Mouse (Mus musculus): ENCODE data around the gene Trnp1. TPM values are rescaled to one million over a fixed set of nuclear protein-coding genes. Genes with fewer than 3 reads are reported as not detected.
A peak's percentile ranks its signal among the peaks of the same experiment; 100 is the strongest.

Trnp1 gene
- polyA plus RNA-seq, 1 experiment from 2014 or later = 1.3 TPM

DNA sequence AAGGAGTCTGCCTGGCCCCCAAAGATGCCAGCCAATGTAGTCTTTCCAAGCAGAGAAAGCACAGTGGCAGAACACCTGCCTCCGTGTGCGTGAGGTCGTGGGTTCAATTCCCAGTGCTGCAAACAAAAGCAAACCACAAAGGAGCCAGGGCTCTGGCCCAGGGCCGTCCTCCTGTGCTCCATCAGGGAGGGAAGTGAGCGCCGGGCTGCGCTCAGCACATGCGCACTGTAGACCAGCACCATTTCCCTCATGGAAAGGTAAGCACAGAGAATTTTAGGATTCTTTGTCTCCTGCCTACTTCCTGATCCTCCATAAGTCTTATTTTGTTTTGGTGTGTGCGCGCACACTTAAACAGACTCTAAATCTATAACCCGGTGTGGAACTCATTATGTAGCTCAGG, 50.4 kb downstream of the Trnp1 start:
- Histone ChIP-seq H3K27me3 (ENCODE audit: insufficient read depth, low read length) (no peaks in the 10 kb centered on the region), H3K9me3 (ENCODE audit: low read depth, low read length) (no peaks in the 10 kb centered on the region), H3K4me2 (no peak overlapping the region), H3K27ac (ENCODE audit: low read depth) (no peak overlapping the region), H3K36me3 (ENCODE audit: insufficient read depth) (no peaks in the 10 kb centered on the region), H3K4me1 (ENCODE audit: insufficient read depth) (no peaks in the 10 kb centered on the region), H3K4me3 (ENCODE audit: low read depth, low read length) (no peak overlapping the region), H3K9ac (no peak overlapping the region)
- TF ChIP-seq CTCF (IDR thresholded peaks at IDR 0.05; ENCODE audit: low read depth) = no peak
- no peak for DNase-seq
- ATAC-seq (ENCODE audit: insufficient read depth) = no peak
- 75% methylated on average over 11 of the region's 11 CpGs for WGBS

DNA sequence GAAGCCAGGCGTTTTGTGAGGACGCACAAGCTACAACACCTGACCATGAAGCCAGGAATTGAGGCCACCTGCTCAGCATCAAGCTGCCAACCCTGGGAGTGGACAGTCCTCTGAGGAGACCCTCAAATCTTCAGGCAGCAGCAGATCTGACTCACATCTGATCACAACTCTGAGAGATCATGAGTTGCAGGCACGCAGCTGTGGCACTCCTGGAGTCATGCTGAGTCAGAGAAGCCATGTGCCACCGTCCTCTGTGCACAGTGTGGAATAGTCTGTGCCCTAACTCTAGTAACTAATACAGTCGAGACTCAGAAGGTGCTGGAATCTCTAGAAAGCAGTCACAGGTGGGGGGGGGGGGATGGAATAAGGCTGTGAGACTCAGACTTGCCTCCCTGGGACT, 51.0 kb downstream of the Trnp1 start:
- H3K27me3 ChIP-seq (ENCODE audit: insufficient read depth, low read length) = no peaks in the 10 kb centered on the region
- H3K27ac ChIP-seq (ENCODE audit: low read depth) = no peak overlapping the region
- H3K9ac ChIP-seq = no peak overlapping the region
- H3K9me3 ChIP-seq (ENCODE audit: low read depth, low read length) = no peaks in the 10 kb centered on the region
- no peak overlapping the region for H3K4me3 ChIP-seq (ENCODE audit: low read depth, low read length)
- 47% methylated on average over 5 of the region's 5 CpGs for WGBS
- H3K4me2 ChIP-seq = no peak overlapping the region
- no peak for DNase-seq
- H3K36me3 ChIP-seq (ENCODE audit: insufficient read depth) = no peaks in the 10 kb centered on the region
- H3K4me1 ChIP-seq (ENCODE audit: insufficient read depth) = no peaks in the 10 kb centered on the region
- ATAC-seq (ENCODE audit: insufficient read depth) = no peak
- TF ChIP-seq CTCF (IDR thresholded peaks at IDR 0.05; ENCODE audit: low read depth) = no peak

DNA sequence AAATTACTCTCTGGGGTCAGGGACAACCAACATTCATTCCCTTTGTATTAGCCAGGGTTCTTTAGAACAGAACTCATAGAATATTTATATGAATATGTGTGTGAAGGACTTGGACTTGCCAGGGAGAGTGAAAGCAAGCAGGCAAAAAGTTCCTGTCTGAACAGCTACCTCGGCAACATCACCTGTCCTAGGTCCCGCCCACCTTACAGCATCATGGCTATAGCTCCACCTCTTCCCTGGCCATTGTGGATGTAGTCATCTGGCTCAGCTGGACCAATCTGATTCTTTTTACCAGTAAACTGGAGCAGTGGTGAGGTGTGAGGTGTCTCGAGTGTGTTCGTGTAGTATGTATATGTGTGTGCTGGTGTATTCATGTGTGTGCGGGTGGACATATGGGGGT, 52.6 kb downstream of the Trnp1 start:
- H3K4me2 ChIP-seq = no peak overlapping the region
- no peaks in the 10 kb centered on the region for H3K4me1 ChIP-seq (ENCODE audit: insufficient read depth)
- H3K27me3 ChIP-seq (ENCODE audit: insufficient read depth, low read length) = no peaks in the 10 kb centered on the region
- ATAC-seq (ENCODE audit: insufficient read depth) (no peak), DNase-seq (no peak)
- no peaks in the 10 kb centered on the region for H3K36me3 ChIP-seq (ENCODE audit: insufficient read depth)
- no peak overlapping the region for H3K9ac ChIP-seq
- no peak for TF ChIP-seq CTCF (IDR thresholded peaks at IDR 0.05; ENCODE audit: low read depth)
- no peaks in the 10 kb centered on the region for H3K9me3 ChIP-seq (ENCODE audit: low read depth, low read length)
- H3K4me3 ChIP-seq (ENCODE audit: low read depth, low read length) = no peak overlapping the region
- 82% methylated on average over 5 of the region's 5 CpGs for WGBS
- H3K27ac ChIP-seq (ENCODE audit: low read depth) = no peak overlapping the region

DNA sequence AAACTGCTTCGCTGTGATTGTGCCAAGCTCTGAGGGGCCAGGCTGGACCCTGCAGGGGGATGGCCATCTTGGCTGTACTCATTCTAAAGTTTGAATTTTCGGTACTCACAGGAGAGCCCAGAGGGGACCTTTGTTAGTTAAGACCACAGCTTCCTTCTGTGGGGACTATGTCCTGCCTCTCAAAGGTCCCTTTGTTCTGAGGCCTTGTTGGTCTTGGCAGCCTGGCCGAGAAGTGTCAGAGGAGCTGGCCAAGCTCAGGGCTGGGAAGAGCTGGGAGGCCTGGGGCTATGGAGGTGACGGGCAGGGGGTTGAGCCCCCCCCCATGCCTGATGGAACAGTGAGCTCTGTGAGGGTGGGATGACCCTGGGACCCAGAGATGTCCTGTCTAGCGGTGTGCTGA, 55.3 kb downstream of the Trnp1 start:
- H3K4me2 ChIP-seq = no peak overlapping the region
- WGBS = 57% methylated on average over 5 of the region's 5 CpGs
- ATAC-seq (ENCODE audit: insufficient read depth) (no peak; the same call in 1 of the 2 replicates), DNase-seq (no peak)
- H3K9me3 ChIP-seq (ENCODE audit: low read depth, low read length) = no peaks in the 10 kb centered on the region
- no peaks in the 10 kb centered on the region for H3K36me3 ChIP-seq (ENCODE audit: insufficient read depth)
- peak overlapping the region; percentile 63; the same call in 1 of the 2 replicates for H3K27ac ChIP-seq (ENCODE audit: low read depth)
- H3K4me1 ChIP-seq (ENCODE audit: insufficient read depth) = 0 out of 2 replicates have a peak, but pooled peaks cover 3% of the 10 kb centered on the region
- no peak overlapping the region for H3K4me3 ChIP-seq (ENCODE audit: low read depth, low read length)
- no peak for TF ChIP-seq CTCF (IDR thresholded peaks at IDR 0.05; ENCODE audit: low read depth)
- no peak overlapping the region for H3K9ac ChIP-seq
- no peaks in the 10 kb centered on the region for H3K27me3 ChIP-seq (ENCODE audit: insufficient read depth, low read length)

DNA sequence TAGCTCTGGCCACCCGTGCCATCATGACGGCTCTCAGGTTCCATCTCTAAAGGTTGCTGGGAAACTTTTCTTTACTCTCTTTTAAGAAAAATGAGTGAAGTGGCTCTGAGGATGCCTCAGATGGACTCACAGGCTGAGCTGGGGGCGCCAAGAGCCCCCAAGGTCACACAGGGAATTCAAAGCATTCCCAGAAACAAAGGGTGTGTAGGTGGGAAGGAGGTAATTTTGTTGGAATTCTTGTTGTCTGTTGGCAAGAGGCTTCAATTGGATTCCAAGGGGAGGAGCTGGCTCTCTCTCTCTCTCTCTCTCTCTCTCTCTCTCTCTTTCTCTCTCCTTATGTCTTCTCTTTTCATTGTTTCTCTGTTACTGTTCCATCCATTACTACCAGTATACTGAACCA, 56.2 kb downstream of the Trnp1 start:
- Histone ChIP-seq H3K4me2 (no peak overlapping the region), H3K9ac (no peak overlapping the region), H3K27me3 (ENCODE audit: insufficient read depth, low read length) (no peaks in the 10 kb centered on the region), H3K4me1 (ENCODE audit: insufficient read depth) (0 out of 2 replicates have a peak, but pooled peaks cover 3% of the 10 kb centered on the region), H3K27ac (ENCODE audit: low read depth) (no peak overlapping the region), H3K9me3 (ENCODE audit: low read depth, low read length) (no peaks in the 10 kb centered on the region), H3K36me3 (ENCODE audit: insufficient read depth) (no peaks in the 10 kb centered on the region), H3K4me3 (ENCODE audit: low read depth, low read length) (no peak overlapping the region)
- DNase-seq (no peak), ATAC-seq (ENCODE audit: insufficient read depth) (no peak)
- TF ChIP-seq CTCF (IDR thresholded peaks at IDR 0.05; ENCODE audit: low read depth) = no peak
- 55% methylated on average over 3 of the region's 3 CpGs for WGBS

Other genes starting within 250 kb of the Trnp1 start
- gene Sytl1, start 235.4 kb downstream of the Trnp1 start, polyA plus RNA-seq (2014; fragmentation: Nextera tagmentation; extraction: Ambion mirVana) = 0.73 and 0.84 TPM in 2 replicates
- 86.5 and 88.1 TPM in 2 replicates for gene Tmem222, start 220.8 kb downstream of the Trnp1 start, polyA plus RNA-seq (2014; fragmentation: Nextera tagmentation; extraction: Ambion mirVana)
- 13.8 and 15.3 TPM in 2 replicates for gene Wdtc1, start 145.1 kb downstream of the Trnp1 start, polyA plus RNA-seq (2014; fragmentation: Nextera tagmentation; extraction: Ambion mirVana)
- 8.7 and 9.7 TPM in 2 replicates for gene Slc9a1, start 128.8 kb downstream of the Trnp1 start, polyA plus RNA-seq (2014; fragmentation: Nextera tagmentation; extraction: Ambion mirVana)
- gene Tent5b, start 18.4 kb downstream of the Trnp1 start, polyA plus RNA-seq (2014; fragmentation: Nextera tagmentation; extraction: Ambion mirVana) = 0.41 and 0.42 TPM in 2 replicates
- gene Kdf1, start 20.4 kb upstream of the Trnp1 start, polyA plus RNA-seq (2014; fragmentation: Nextera tagmentation; extraction: Ambion mirVana) = 28.0 and 31.5 TPM in 2 replicates
- gene Nudc, start 47.4 kb upstream of the Trnp1 start, polyA plus RNA-seq (2014; fragmentation: Nextera tagmentation; extraction: Ambion mirVana) = 248 and 258 TPM in 2 replicates
- 0.39 TPM in 1 of 2 replicates, not detected in the other for gene Nr0b2, start 54.8 kb upstream of the Trnp1 start, polyA plus RNA-seq (2014; fragmentation: Nextera tagmentation; extraction: Ambion mirVana)
- gene Gpatch3, start 76.2 kb upstream of the Trnp1 start, polyA plus RNA-seq (2014; fragmentation: Nextera tagmentation; extraction: Ambion mirVana) = 8.0 and 8.7 TPM in 2 replicates
- gene Gpn2, start 85.8 kb upstream of the Trnp1 start, polyA plus RNA-seq (2014; fragmentation: Nextera tagmentation; extraction: Ambion mirVana) = 21.1 and 23.7 TPM in 2 replicates
- 10.4 and 10.6 TPM in 2 replicates for gene Sfn, start 103.6 kb upstream of the Trnp1 start, polyA plus RNA-seq (2014; fragmentation: Nextera tagmentation; extraction: Ambion mirVana)
- 5.5 and 9.9 TPM in 2 replicates for gene Zdhhc18, start 151.6 kb upstream of the Trnp1 start, polyA plus RNA-seq (2014; fragmentation: Nextera tagmentation; extraction: Ambion mirVana)
- 13.9 and 14.5 TPM in 2 replicates for gene Pigv, start 174.1 kb upstream of the Trnp1 start, polyA plus RNA-seq (2014; fragmentation: Nextera tagmentation; extraction: Ambion mirVana)

Data from lung, embryonic 14.5 days (tissue).